Mouse (Mus musculus) heart, embryonic 13.5 days (tissue): ENCODE results near the gene Thada. TPM values are rescaled to one million over a fixed set of nuclear protein-coding genes. Genes with fewer than 3 reads are reported as not detected.
A peak's percentile ranks its signal among the peaks of the same experiment; 100 is the strongest.

Experiments used
- ATAC-seq: fragments of 200-750 bp; cut with Nextera tagmentation; 2 replicates; pipeline ENCODE4 v1.8.0; 2017; ENCODE audit warnings: moderate TSS enrichment; ENCODE audit not compliant: insufficient number of reproducible peaks, low FRiP score, low TSS enrichment; ENCODE audit errors: extremely low read depth
- H3K27ac ChIP-seq: fragments of 300-500 bp; sonication (generic); replicated peaks from 2 replicates; pipeline ENCODE4 v1.5.1; 2015; ENCODE audit warnings: moderate library complexity, mild to moderate bottlenecking, inconsistent platforms
- H3K27me3 ChIP-seq: fragments of 300-500 bp; sonication (generic); replicated peaks from 2 replicates; pipeline ENCODE4 v1.6.1; 2015; ENCODE audit warnings: mild to moderate bottlenecking, inconsistent platforms
- H3K36me3 ChIP-seq: fragments of 300-500 bp; sonication (generic); 2 replicates; pipeline ENCODE4 v1.6.1; 2015; ENCODE audit warnings: mild to moderate bottlenecking, inconsistent platforms
- H3K4me1 ChIP-seq: fragments of 300-500 bp; sonication (generic); 2 replicates; pipeline ENCODE4 v1.6.1; 2015; ENCODE audit warnings: inconsistent platforms
- H3K4me2 ChIP-seq: fragments of 300-500 bp; sonication (generic); 2 replicates; pipeline ENCODE4 v1.6.1; 2015; ENCODE audit warnings: inconsistent platforms, mild to moderate bottlenecking, moderate library complexity
- H3K4me3 ChIP-seq: fragments of 300-500 bp; sonication (generic); 2 replicates; pipeline ENCODE4 v1.5.1; 2015; ENCODE audit warnings: moderate library complexity, mild to moderate bottlenecking, inconsistent platforms
- H3K9ac ChIP-seq: fragments of 300-500 bp; sonication (generic); 2 replicates; pipeline ENCODE4 v1.6.1; 2015; ENCODE audit warnings: inconsistent platforms, mild to moderate bottlenecking, moderate library complexity
- H3K9me3 ChIP-seq: fragments of 300-500 bp; sonication (generic); 2 replicates; pipeline ENCODE4 v1.6.1; 2016; ENCODE audit warnings: inconsistent platforms
- WGBS: fragments of 180-500 bp; shearing (Covaris S2); methylation state at CpG from one replicate; pipeline ENCODE4 v1.1.7; 2015; ENCODE audit warnings: mixed read lengths; 5-methylcytosine and 5-hydroxymethylcytosine counted together
- polyA plus RNA-seq: library from polyadenylated mRNA; unstranded; fragments of >200 nt; fragmentation: Nextera tagmentation; extraction: Ambion mirVana; gene quantifications from 2 replicates; pipeline ENCODE4 v1.2.1, GENCODE M21; 2015

Thada gene
- polyA plus RNA-seq, 1 experiment from 2014 or later, result 4.6 TPM

DNA sequence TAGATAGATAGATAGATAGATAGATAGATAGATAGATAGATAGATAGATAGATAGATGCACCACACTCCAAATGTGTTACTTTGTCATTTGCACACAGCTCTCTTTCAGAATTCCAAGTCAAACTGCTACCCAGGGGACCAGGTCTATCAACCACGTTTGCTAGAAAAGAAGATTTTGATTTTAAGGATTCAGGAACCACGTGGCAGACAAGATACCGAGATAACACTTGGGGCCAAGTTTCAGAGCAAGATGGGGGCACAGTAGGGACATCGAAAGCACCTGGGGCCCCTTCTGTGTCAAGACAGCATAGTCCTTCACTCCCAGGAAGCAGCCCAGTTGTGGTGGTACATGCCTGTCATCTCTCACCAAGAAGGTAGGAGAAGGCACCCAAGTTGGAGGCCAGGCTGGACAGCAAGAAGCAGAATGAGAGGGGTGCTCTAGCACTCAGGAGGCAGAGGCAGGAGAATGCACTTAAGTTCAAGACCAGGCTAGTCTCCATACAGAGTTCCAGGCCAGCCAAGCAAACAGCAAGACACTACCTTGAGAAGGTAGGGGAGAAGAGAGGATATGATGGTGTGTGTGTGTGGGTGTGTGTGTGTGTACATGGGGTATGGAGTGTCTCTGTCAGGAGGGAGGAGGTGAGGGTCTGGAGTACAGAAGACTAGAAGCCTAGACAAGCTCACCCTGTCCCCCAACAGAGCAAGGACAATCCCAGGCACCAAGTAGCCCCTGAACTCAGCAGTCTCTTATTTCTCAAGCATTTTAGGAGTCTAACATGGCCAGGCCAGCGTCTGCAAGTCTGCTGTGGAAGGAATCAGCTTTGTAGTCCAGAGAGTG is 321.0 kb downstream of the Thada start:
- Histone ChIP-seq H3K9ac (no peak overlapping the region), H3K4me3 (no peak overlapping the region), H3K4me2 (no peak overlapping the region), H3K27me3 (no peaks in the 10 kb centered on the region), H3K9me3 (no peaks in the 10 kb centered on the region), H3K4me1 (peaks cover 97% of the 10 kb centered on the region), H3K27ac (peak overlapping the region; percentile 85), H3K36me3 (no peaks in the 10 kb centered on the region)
- ATAC-seq, result no peak
- WGBS, result 75% methylated on average over 5 of the region's 5 CpGs

DNA sequence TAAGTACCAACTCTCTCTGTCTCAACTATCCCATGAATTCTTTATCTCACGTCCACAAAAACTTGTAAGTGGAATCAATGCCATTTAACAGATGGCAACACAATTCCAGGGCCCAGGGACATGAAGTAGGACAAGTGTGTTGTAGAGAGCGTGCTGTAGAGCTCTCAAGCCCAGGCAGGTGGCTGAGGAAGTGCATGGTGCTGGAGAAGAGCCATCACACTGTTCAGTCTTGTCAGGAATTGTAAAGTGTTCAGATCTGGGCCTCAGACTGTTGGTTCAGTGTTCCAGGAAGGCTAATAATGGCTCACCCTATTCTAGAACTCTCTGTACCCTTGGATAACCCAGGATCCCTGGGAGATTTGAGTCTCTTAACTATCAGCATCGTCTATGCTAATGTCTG is 321.9 kb downstream of the Thada start:
- Histone ChIP-seq H3K4me2 (no peak overlapping the region), H3K27ac (no peak overlapping the region), H3K4me3 (no peak overlapping the region), H3K36me3 (no peaks in the 10 kb centered on the region), H3K27me3 (no peaks in the 10 kb centered on the region), H3K9ac (no peak overlapping the region), H3K9me3 (no peaks in the 10 kb centered on the region), H3K4me1 (peaks cover 89% of the 10 kb centered on the region)
- 89% methylated on average over 3 of the region's 3 CpGs for WGBS
- no peak for ATAC-seq

DNA sequence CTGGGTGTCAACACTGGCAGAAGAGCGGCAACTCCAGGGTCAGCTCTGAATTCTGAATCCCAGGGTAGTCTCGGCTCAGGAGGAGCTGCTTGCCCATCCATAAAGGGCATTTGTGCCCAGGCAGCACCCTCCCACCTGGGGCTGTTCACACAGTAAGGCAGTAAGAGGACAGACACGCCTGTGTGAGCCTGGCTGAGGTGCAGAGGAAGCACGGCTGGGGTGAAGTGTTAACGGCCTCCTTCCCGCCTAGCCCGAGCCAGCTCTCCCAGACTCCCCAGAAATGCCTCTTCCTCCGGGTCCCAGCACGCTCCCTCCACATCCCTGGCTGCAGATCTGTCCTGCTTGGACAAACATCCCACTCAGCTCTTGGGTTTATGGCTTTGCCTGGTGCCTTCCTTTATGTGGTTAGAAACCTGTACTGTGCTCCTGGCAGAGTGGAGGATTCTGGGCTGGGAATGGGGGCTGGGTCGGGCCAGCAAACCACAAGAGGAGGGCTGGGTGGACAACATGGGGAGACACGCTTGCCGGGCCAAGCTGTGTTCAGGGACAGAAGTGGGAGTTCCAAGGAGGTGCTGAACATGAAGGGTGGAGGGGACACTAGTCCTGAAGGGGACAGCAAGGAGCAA is 322.7 kb downstream of the Thada start:
- Histone ChIP-seq H3K4me1 (peaks cover 81% of the 10 kb centered on the region), H3K4me2 (no peak overlapping the region), H3K9ac (peak overlapping the region; percentile 12), H3K9me3 (no peaks in the 10 kb centered on the region), H3K27ac (peak overlapping the region; percentile 20; the same call in 1 of the 2 replicates), H3K4me3 (no peak overlapping the region), H3K27me3 (no peaks in the 10 kb centered on the region; the same call in 1 of the 2 replicates), H3K36me3 (no peaks in the 10 kb centered on the region)
- no peak for ATAC-seq
- 36% methylated on average over 12 of the region's 12 CpGs for WGBS

DNA sequence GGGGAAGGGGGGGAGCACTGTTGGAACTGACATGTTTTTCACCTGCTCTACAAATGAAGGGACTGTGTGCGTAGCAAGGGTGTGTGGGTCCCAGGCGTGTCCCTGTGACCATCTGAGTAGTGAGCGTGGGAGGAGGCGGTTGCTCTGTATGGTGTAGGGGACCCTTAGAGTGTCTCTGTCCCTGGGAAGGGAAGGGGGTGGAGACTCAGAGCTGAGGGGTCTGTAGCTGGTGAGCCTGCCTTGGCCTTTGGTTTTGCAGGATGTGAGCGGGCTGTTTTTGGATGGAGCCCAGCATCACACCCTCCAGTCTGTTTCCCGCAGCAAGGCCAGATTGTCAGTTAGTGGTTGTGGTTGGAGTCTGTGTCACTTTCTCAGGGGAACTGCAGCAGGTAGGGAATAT is 324.3 kb downstream of the Thada start:
- Histone ChIP-seq H3K9me3 (no peaks in the 10 kb centered on the region), H3K36me3 (no peaks in the 10 kb centered on the region), H3K27me3 (peaks cover 6% of the 10 kb centered on the region; the same call in 1 of the 2 replicates), H3K4me3 (no peak overlapping the region), H3K4me1 (peaks cover 75% of the 10 kb centered on the region), H3K9ac (0 out of 2 replicates have a peak overlapping the region, but pooled peaks have one; percentile 39), H3K4me2 (peak overlapping the region; percentile 18; the same call in 1 of the 2 replicates), H3K27ac (peak overlapping the region; percentile 92)
- ATAC-seq, result no peak
- 61% methylated on average over 6 of the region's 6 CpGs for WGBS

DNA sequence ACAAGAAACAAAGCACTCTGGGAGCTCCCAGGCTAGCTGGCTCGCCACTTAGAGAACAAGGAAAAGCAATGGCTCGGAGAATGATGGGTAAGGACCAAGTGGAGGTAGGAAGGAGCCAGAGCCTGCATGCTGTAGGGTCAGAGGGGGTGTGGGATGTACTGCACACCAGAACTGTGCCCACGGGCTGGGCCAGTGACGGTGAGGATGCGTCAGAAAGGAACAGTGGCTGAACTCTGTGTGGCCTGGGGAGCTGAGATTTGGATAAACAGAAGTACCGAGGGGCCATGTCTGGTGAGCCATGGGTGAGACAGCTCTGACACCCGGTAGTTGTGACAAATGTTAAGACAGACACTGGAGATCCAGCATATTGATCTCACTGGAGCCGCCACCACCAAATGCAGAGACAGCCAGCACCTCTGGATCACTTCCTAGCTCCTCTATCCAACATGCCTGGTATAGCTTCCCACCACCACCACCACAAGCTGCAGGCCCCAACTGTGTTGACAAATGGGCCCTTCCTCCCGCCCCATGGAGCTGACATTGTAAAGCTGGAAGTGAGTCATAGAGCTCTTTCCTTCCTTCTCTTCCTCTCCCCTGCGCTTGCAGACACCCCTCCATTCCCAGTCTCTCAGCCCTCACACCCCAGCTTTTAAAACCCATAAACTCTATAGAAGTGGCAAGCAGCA is 325.0 kb downstream of the Thada start:
- 0 out of 2 replicates have a peak, but pooled peaks have one; percentile 26 for ATAC-seq
- H3K4me1 ChIP-seq, result peaks cover 74% of the 10 kb centered on the region
- H3K4me2 ChIP-seq, result peak overlapping the region; percentile 18; the same call in 1 of the 2 replicates
- H3K9ac ChIP-seq, result peak overlapping the region; percentile 39; the same call in 1 of the 2 replicates
- peak overlapping the region; percentile 92 for H3K27ac ChIP-seq
- H3K27me3 ChIP-seq, result peaks cover 10% of the 10 kb centered on the region; the same call in 1 of the 2 replicates
- H3K9me3 ChIP-seq, result no peaks in the 10 kb centered on the region
- WGBS, result 47% methylated on average over 10 of the region's 10 CpGs
- no peak overlapping the region for H3K4me3 ChIP-seq
- no peaks in the 10 kb centered on the region for H3K36me3 ChIP-seq

Other genes starting within 250 kb of the Thada start
- gene Plekhh2, start 45.7 kb upstream of the Thada start, polyA plus RNA-seq, result 2.0 and 2.6 TPM in 2 replicates
- gene Dync2li1, start 160.3 kb upstream of the Thada start, polyA plus RNA-seq, result 11.9 and 12.2 TPM in 2 replicates
- gene Abcg8, start 210.1 kb upstream of the Thada start, polyA plus RNA-seq, result 0.10 TPM in 1 of 2 replicates, not detected in the other
- 0.31 and 0.47 TPM in 2 replicates for gene Abcg5, start 216.8 kb upstream of the Thada start, polyA plus RNA-seq